Mouse (Mus musculus) heart, postnatal 14 days (tissue): ENCODE measurements at regions not wholly inside any gene's neighbourhood (a gene's known extent, or its start where the extent isn't known, plus 50 kb on each side); places are given as distances from the start of the nearest gene placed in this dataset.

ENCODE experiments used
- DNase-seq, 2 experiments: peaks; one replicate each; pipeline ENCODE4 v3.0.0; 2021 to 2022
- intact Hi-C: fragments of 180-260 bp; cut with DNase I; formaldehyde crosslinking; loops from one replicate; pipeline ENCODE4 v1.15.1; 2025

DNA sequence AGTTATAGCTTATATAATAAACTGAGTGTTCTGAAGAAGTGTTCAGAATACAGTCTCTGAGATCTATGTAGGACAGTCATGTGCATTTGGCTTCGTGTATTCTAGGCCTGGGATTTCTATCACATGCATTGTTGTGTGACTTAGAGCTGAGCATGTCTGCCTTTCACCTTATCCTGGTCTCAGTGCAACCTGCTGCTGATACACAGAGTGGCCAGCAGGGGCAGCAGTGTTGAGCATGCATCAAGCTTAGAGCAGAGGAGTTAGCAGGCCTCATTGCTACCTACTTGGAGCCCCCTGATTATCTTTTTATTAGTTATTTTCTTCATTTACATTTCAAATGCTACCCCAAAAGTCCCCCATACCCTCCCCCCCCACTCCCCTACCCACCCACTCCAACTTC is 229.1 kb upstream of the Camk1g start:
- DNase-seq = peak in 1 of 2 experiments; percentile 16
- intact Hi-C loops = no loop called here

DNA sequence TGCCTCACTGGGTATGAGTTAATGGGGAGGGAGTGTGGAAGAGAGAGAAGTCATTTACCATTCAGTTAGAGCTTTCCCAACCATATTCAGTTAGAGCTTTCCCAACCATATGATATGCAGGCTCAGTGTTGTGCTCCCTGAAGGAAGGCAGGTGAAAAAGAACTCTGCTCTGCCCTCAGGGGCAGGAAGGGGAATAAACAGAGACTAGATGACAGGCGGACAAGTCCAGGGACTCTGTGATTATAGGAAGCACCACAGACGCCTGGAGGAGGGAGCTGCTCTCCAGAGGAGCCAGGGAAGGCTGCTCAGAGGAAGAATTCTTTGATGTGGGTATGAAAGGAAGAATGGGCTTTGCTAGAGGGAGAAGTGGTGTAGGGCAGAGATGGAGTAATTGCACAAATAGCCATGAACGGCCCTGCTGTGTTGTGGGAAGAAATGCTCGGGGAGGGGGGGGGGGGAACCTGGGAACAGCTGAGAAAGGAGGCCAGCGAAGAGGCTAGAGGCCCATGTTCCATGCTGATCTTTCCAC is 220.3 kb upstream of the Camk1g start:
- intact Hi-C loops = no loop called here
- no peak for DNase-seq

- intact Hi-C loops = loop anchor here (1.0 to 5.0 kb wide), 3 partner anchors 91 to 202 kb away; no protein-coding TSS in a partner anchor
- DNase-seq = peak; percentile 60 to 80
Observed at GRCm38 (mm10) chr1:193588477-193589464, 218.7 kb upstream of the Camk1g start.

GRCm38 (mm10) chr1:193587317-193587716 is 217.2 kb upstream of the Camk1g start:
- DNase-seq = no peak
- intact Hi-C loops = loop anchor here (5.0 kb wide), 2 partner anchors 90 to 140 kb away; no protein-coding TSS in a partner anchor

DNA sequence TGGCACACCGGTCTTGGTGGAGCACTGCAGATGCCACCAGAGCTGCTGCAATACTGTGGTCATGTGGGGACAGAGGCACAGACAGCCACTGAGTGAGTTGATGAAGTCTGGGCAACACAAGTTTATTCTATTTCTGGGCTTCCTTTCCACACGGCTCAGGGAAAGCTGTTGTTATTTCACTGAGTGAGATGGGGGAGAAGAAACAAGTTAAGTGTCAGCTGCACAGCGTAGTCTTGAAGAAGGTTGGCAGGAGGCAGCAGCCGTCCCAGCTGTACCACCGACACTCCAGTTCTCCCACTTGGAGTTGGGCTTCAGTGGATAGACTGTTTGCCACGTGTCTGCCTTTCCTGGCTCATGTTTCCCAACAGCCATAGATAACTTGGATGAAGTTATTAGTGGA is 216.8 kb upstream of the Camk1g start:
- DNase-seq = peak in 1 of 2 experiments; percentile 5

DNA sequence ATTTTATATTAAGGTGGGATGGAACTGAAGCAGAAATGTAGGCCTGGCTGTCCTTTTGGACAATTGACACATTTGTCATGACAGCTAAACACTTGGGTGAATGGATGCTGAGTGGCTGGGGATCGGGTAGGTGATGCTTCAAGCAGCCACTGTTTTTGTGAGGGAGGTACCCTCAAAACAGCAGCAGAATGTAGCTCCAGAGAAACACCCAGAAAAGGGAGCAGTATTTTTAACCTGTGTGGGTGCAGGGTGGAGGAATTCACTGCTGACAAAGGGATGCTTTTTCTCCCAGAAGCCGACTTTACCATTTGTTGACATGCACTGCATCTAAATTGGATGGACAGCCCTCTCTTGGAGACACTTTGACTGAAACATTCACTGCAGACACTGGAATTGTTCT is 213.7 kb upstream of the Camk1g start:
- intact Hi-C loops = no loop called here
- DNase-seq = no peak

More for the DNA sequence above, 216.8 kb upstream of the Camk1g start:
- intact Hi-C loops = loop anchor here (5.0 kb wide), 2 partner anchors 90 to 140 kb away; no protein-coding TSS in a partner anchor

DNA sequence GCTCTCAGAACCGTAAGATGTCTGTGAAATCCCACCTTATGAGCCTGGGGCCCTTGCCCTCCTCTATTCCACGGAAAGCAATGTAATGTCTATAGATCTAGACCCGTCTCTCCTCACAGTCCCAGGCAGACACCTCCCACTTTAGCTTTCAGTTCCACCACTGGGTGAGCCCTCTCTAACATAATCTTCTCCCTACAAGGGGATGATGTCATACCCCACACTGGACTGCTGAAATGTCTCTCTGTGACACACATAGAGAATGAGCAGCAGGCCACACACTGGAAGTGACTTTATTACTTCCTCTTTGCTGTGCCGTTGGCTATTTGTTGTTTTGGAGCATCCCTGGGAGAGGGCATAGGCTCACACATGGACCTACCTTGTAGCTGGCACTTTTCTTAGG is 210.3 kb upstream of the Camk1g start:
- intact Hi-C loops = no loop called here
- no peak for DNase-seq

DNA sequence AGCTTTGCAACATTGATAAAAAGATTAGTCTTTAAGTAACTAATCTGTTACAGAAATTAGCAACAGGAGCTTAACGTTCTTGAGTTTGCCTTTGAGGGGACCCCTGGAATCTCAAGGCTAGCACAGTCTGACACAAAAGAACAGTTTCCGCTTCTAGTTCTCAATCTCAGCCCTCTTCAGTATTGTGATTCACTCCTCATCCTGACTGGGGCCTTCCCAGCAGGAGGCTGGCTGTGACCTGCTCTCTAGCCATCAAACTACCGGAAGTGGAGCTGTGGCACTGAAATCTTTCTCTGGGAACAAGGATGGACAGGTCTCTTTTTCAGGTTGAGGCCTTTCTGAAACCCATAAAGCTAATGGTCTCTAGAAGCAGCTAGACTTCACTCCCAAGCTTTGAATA is 209.6 kb upstream of the Camk1g start:
- no peak for DNase-seq
- intact Hi-C loops = loop anchor here (5.0 to 10.0 kb wide), 3 partner anchors 93 to 645 kb away; no protein-coding TSS in a partner anchor

DNA sequence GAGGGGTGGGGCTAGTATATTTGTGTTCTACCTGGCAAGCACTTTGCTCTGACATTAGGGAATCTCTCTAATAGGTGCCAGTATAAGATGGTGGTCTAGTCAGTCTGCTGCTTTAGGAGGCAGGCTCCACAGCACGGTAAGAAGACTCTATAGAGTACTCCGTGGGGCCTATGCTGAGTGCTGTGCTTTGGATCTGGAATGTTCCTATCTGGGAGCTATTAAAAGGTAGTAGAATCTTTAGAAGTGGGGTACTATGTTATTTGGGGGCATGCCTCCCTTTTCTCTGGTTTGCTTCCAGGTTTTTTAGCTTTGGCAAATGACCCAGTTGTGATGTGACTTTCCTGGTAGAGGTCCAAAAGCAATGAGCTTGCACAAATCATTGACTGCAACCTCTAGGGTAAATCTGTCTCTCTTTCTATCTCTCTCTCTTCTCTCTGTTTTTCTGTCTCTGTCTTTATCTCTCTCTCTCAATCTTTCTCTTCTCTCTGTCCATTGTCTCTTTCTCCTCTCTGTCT is 208.6 kb upstream of the Camk1g start:
- intact Hi-C loops = loop anchor here (5.0 to 10.0 kb wide), 3 partner anchors 94 to 646 kb away; no protein-coding TSS in a partner anchor
- DNase-seq = peak in 1 of 2 experiments; percentile 37

DNA sequence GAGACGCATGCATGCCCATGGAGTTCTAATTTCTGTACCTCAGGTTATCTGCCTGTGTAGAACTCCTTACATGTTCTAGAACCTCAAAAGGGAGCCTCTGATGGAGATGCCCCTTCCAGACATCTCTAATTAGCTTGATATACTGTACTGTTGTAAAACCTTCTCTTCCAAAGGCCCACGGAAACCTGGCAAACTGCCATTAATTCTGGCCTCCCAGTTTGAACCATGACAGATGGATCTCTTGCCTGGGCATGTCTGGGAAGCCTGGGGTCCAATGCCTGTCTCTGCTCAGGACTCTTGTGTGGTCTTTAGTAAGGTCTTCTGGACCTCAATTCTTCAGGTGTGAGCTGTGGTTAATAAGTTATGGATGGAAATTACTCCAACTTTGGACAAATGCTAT is 207.7 kb upstream of the Camk1g start:
- no peak for DNase-seq
- intact Hi-C loops = loop anchor here (5.0 to 10.0 kb wide), 3 partner anchors 94 to 647 kb away; no protein-coding TSS in a partner anchor

DNA sequence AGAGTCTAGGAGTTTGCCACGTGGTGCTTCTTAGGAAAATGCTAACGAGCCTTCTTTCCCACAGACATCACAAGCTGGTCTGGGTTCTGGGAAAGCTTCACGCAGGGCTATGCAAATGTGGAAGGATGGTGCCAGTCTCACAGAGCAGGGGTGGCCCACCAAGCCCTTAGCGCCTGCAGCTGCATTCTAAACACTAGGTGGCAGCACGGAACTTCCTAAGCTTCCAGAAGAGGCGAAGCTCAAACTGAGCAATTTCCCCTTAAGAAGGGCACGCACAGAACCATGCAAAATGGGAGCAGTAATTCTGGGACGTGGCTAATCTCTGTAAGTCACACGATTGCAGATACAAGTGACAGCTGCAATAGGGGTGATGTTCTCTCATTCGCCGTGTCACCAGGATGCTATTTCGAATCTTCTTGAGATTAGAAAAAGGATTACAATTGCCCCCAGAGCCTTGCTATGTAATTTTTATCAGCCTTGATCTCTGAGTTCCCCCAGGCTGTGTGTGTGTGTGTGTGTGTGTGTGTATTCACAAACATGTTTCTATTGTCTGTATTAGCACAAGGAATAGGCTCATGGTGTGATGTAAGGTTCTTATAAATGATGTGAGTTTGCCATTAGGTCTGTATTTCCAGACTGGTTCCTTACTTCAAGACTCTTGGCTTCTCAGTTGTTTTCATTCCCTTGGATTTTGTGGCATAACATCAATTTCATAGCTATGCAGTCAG is 206.1 kb upstream of the Camk1g start:
- DNase-seq = peak; percentile 66 to 84
- intact Hi-C loops = loop anchor here (5.0 to 10.0 kb wide), 3 partner anchors 96 to 649 kb away; no protein-coding TSS in a partner anchor

DNA sequence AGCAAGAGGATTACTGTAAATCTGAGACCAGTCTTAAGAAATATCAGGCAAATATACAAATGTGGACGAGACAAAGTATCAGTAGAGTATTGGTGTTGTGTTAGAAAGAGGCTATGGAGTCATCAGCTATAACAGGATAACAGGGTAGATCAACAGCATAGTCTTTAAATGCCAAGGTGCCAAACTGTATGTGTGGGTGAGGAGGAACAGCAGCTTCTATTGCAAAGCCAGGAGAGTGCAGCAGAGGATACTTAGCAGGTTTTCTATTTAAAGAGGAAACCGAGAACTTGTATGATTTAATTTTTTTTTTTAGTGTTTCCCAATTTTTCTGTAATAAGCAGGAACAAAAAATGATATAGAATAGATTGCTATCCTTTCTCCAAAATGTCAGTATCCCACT is 202.7 kb upstream of the Camk1g start:
- intact Hi-C loops = loop anchor here (10.0 kb wide), 1 partner anchor 652 kb away; no protein-coding TSS in a partner anchor
- no peak for DNase-seq

DNA sequence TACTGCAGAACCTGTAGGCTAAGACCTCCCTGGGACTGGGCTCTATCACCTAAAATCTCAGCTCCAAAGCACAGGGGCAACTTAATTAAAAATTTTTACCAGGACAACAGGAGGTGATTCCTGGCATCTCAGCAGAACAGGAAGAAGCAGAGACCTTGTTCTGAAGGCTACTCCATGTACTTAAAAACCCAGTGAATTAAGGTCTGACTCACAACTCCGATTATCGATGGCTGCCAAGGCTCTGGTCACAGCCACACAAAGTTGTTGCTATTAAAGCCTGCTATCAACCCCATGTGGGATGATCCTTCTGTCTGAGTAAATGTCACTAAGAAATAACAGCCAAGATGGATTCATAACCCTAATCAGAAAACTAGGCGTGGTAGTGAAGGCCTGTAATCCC is 202.3 kb upstream of the Camk1g start:
- no peak for DNase-seq
- intact Hi-C loops = loop anchor here (10.0 kb wide), 1 partner anchor 652 kb away; no protein-coding TSS in a partner anchor

GRCm38 (mm10) chr1:193571088-193571487 is 201.0 kb upstream of the Camk1g start:
- intact Hi-C loops = loop anchor here (10.0 kb wide), 1 partner anchor 654 kb away; no protein-coding TSS in a partner anchor
- DNase-seq = no peak

GRCm38 (mm10) chr1:193568586-193569174 is 198.6 kb upstream of the Camk1g start:
- intact Hi-C loops = no loop called here
- no peak for DNase-seq

GRCm38 (mm10) chr1:193567217-193567616 is 197.1 kb upstream of the Camk1g start:
- intact Hi-C loops = no loop called here

DNA sequence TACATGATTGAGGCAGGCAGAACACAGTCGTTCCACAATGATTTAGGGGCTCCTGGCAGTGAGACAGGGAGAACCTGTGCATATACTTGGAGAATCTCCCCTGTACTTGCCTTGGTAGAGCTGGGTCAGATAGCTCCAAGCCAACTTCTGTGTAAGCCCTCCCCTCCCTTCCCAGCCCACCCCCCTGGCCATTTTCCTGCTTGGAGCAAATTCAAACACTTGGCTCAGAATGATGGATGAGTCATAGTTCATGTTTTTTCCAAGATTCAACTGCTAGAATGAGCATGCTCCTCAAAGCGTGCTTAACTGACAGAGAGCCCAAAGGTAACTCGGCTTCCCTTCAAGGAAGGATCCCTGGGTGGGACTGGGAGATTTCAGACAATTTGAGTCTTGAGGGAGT is 194.1 kb upstream of the Camk1g start:
- intact Hi-C loops = no loop called here

More at GRCm38 (mm10) chr1:193567217-193567616, 197.1 kb upstream of the Camk1g start:
- no peak for DNase-seq

DNA sequence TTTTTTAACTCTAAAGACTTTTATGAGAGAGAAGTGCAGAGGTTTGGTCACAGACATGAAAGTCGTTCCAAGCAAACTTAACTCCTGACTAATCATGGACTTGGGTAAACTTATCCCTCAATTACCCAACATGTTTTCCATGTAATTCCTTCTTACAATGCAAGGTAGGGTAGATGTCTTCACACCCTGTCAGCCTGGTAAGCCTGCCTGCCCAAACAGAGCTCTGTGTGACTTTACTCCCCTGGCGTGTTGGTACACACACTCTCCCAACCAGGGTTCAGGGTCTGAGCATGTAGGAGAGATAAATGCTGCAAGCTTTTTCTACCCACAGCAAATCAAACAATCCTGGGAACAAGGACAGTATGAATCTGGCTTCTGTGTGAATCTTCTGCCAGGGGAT is 192.1 kb upstream of the Camk1g start:
- intact Hi-C loops = no loop called here
- DNase-seq = no peak

More for the DNA sequence above, 194.1 kb upstream of the Camk1g start:
- DNase-seq = no peak

DNA sequence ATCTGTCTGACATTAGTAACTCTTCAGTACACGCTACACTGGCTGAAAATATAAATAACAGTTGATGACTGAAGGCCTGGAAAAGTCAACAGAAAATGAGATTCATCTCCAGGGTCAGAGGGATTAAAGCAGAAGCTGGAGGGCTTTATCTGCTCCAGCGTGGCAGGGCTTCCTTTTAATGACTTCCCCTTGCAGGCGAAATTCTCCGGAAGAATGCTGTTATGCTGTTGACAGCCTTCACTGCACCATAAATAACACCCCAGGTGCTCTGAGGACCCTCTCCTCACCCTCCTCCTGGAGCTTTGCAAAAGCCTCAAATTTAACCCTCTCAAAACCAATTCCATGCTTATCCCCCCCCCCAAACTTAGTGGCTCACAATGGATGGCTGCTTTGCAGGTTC is 188.0 kb upstream of the Camk1g start:
- intact Hi-C loops = no loop called here
- no peak for DNase-seq

- intact Hi-C loops = no loop called here
- DNase-seq = no peak
Observed at GRCm38 (mm10) chr1:193554731-193555130, 184.6 kb upstream of the Camk1g start.
